Mouse (Mus musculus) spleen, postnatal 10 days (tissue): ENCODE measurements at regions not wholly inside any gene's neighbourhood (a gene's known extent, or its start where the extent isn't known, plus 50 kb on each side); places are given as distances from the start of the nearest gene placed in this dataset.

Experiments
- DNase-seq, 2 experiments: peaks; one replicate each; pipeline ENCODE4 v3.0.0; 2021 to 2022; ENCODE audit warnings: low spot score in 2 of 2

- DNase-seq, result no peak
These were observed 62.2 kb downstream of the Ttc32 start for GRCm38 (mm10) chr12:9091951-9092350.

GRCm38 (mm10) chr12:9095061-9095460 is 65.3 kb downstream of the Ttc32 start:
- DNase-seq, result no peak

- DNase-seq, result no peak
These were observed 76.6 kb downstream of the Ttc32 start for GRCm38 (mm10) chr12:9106416-9106815.

GRCm38 (mm10) chr12:9109806-9110205 is 80.0 kb downstream of the Ttc32 start:
- no peak for DNase-seq

GRCm38 (mm10) chr12:9112161-9112674 is 82.4 kb downstream of the Ttc32 start:
- no peak for DNase-seq

GRCm38 (mm10) chr12:9113652-9114051 is 83.9 kb downstream of the Ttc32 start:
- no peak for DNase-seq

GRCm38 (mm10) chr12:9114061-9114460 is 84.3 kb downstream of the Ttc32 start:
- no peak for DNase-seq

- DNase-seq, result no peak
These were observed 88.8 kb downstream of the Ttc32 start for GRCm38 (mm10) chr12:9118576-9118975.

GRCm38 (mm10) chr12:9127931-9128550 is 98.2 kb downstream of the Ttc32 start:
- DNase-seq, result no peak

- no peak for DNase-seq
These were observed 98.9 kb downstream of the Ttc32 start for GRCm38 (mm10) chr12:9128581-9129275.

- no peak for DNase-seq
These were observed 102.8 kb downstream of the Ttc32 start for GRCm38 (mm10) chr12:9132621-9133020.

- DNase-seq, result no peak
These were observed 104.4 kb downstream of the Ttc32 start for GRCm38 (mm10) chr12:9133890-9134870.

GRCm38 (mm10) chr12:9151001-9151400 is 121.2 kb downstream of the Ttc32 start:
- no peak for DNase-seq

- no peak for DNase-seq
These were observed 121.6 kb downstream of the Ttc32 start for GRCm38 (mm10) chr12:9151426-9151825.

GRCm38 (mm10) chr12:9154491-9154890 is 124.7 kb downstream of the Ttc32 start:
- no peak for DNase-seq

GRCm38 (mm10) chr12:9156794-9157193 is 127.0 kb downstream of the Ttc32 start:
- no peak for DNase-seq

- no peak for DNase-seq
These were observed 129.0 kb downstream of the Ttc32 start for GRCm38 (mm10) chr12:9158751-9159150.

GRCm38 (mm10) chr12:9165367-9165940 is 135.7 kb downstream of the Ttc32 start:
- DNase-seq, result no peak

GRCm38 (mm10) chr12:9166218-9166908 is 136.6 kb downstream of the Ttc32 start:
- DNase-seq, result peak in 1 of 2 experiments; percentile 48

- DNase-seq, result no peak
These were observed 139.2 kb downstream of the Ttc32 start for GRCm38 (mm10) chr12:9169008-9169407.

GRCm38 (mm10) chr12:9173680-9174079 is 143.9 kb downstream of the Ttc32 start:
- DNase-seq, result no peak
